Mouse (Mus musculus) thymus, postnatal 4 days (tissue): ENCODE measurements around the gene Mad1l1.

Experiments used
- DNase-seq: peaks from one replicate; pipeline ENCODE4 v3.0.0; 2021

The Mad1l1 gene

DNA sequence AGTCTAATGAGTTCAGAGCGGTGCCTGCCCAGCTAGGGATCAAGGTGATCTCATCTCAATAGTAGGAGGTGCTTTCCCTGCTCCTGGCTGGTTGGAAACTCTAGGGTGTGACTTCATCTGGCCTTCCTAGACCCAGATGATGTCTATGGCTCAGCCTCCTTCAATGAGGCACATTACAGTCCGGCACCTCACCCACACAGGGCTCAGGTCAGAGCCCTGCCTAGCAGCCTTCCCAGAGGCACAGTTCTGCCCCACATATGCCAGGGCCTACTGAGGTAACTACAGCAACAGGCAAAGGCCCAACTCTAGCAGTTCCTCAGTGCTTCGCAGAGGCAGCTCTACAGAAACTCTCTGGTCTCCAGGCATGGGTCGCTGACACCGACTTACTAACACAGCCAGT, 63.9 kb downstream of the Mad1l1 start:
- peak; percentile 50 for DNase-seq

DNA sequence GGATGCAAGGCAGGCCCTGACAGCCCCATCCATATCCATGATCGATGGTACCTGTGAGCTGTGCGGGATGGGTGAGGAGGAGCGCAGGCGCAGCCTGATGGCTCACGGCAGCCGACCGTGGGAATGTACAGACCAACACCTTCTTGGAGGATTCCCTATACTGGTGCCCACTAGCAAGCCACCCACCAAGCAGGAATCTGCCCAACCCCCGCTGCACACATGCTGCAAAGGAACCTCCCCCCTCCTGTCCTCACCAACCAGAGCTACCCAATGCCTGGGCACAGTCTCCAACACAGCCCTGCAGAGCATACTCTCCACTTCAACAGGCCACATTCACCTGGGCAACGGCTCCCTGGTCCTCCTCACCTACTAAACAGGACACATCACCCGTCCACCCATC, 64.7 kb downstream of the Mad1l1 start:
- DNase-seq: peak; percentile 73

GRCm38 (mm10) chr5:140255265-140255664, 66.1 kb downstream of the Mad1l1 start:
- DNase-seq: no peak

GRCm38 (mm10) chr5:140254656-140255055, 66.7 kb downstream of the Mad1l1 start:
- no peak for DNase-seq

GRCm38 (mm10) chr5:140251989-140252388, 69.4 kb downstream of the Mad1l1 start:
- DNase-seq: no peak

DNA sequence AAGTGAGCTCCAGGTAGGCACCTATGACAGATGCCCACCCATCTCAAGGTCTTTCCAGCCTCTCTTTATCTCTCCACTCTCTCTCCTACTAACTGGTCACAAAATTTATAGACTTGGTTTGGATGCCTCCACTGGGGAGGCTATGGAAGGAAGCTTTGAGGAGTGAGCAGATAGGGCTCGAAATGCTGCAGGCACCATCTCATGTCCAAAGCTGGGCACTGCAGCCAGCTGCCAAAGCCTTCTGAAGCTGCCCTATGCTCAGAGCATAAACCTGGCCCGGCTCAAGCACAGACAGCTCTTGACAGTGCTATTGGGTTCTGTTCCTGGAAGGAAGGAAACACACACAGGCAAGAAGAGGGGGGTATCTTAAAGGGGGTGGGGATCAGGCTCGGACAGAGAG, 71.0 kb downstream of the Mad1l1 start:
- DNase-seq: no peak

DNA sequence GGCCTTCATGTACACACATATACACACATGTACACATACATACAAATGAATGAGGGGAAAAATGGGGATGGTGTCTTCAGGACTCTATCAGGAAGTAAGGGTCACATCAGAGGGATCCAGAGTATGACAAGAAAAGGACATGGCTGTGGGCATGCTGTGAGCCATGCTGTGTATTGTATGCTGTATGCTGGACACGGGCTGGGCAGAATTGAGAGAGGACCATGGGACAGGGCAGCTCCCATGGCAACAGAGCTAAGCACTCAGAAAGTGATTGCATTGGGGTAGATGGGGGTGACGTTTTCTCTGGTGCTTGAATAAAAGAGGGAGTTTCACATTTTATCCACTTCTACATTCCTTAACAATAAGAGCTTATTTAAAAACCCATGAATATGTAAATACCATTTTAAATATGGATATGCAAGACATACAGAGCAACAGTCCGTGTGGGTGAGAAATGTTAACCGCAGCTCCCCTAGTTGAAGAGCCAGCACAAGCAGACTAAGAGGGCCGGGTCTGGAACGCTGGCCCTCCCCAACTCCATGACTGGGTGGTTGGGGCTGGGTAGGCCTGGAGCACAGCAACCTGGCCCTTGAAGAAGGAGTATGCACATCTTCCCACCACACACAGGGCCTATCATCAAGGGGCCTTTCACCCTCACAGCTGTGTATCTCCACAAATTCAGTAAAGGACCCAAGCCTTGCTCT, 71.8 kb downstream of the Mad1l1 start:
- no peak for DNase-seq

DNA sequence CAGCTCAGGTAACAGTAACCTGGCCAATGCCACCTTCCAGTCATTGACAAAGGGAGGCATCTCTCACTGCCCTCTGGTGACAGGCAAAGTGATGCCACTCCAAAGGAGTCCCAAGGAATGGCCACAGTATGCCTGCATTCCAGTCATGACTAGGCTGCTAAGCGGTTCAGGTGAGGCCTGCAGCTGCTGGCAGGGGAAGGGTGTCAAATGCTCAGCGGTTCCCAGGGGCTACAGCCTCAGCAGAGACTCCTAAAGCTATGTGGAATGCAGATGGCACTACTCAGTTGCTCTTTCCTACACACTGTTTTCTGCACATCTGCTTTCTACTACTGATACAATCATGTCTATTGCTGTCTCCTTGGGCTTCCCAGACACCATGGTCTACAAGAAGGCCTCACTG, 73.3 kb downstream of the Mad1l1 start:
- DNase-seq: peak; percentile 59

GRCm38 (mm10) chr5:140240235-140240634, 81.1 kb downstream of the Mad1l1 start:
- no peak for DNase-seq

DNA sequence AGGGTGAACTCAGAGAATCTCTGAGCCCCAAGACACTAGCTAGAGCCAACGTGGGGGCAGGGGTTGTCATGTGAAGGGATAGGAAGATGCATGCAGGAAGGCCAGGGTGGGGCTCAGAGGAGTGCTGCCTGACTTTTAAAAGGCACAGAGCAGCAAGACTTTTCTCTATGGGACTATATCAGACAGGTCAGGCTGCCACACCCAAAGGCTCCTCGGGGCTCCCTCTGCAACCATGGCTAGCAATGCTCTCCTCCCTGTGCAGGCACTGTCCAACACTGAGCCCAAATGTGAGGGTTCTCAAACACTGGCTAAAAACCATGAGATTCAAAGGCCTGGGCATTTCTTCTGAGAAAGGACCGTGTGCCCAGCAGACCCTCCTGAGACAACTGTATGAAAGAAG, 82.5 kb downstream of the Mad1l1 start:
- no peak for DNase-seq

DNA sequence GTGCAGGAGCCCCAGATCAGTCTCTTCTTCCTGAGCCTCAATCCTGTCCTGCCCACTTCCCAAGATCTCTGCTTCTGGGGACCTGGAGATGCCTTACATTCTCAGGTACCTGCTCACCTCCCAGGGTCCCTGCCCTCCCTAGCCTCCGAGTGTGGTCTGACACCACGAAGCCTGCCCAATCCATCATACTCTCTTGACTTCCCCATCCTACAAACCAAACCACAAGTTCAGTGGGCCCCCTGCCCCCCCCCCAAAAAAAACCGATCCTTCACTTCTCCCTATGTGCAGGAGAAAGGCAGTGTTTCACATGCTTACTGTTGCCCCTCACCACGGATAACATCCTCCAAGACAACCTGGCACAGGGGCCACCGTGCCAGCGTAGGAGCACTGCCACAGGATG, 90.5 kb downstream of the Mad1l1 start:
- no peak for DNase-seq

DNA sequence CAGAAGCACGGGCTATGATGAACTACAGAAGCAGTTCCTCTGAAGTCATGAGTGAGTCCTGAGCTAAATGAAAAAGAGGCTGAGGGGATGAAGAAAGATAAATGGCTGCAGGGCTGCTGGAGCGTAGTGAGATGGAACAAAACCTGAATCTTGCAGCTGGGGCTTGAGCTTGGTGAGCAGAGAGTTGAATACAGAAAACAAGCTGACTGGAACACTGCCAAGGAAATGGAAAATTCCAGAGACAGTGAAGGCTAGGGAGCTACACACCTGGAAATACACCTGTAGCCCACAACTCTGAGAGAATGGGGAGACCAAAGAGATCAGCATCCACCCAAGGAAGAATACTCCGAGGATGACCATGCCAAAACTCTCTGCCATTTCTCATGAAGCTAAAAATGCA, 93.0 kb downstream of the Mad1l1 start:
- DNase-seq: no peak

DNA sequence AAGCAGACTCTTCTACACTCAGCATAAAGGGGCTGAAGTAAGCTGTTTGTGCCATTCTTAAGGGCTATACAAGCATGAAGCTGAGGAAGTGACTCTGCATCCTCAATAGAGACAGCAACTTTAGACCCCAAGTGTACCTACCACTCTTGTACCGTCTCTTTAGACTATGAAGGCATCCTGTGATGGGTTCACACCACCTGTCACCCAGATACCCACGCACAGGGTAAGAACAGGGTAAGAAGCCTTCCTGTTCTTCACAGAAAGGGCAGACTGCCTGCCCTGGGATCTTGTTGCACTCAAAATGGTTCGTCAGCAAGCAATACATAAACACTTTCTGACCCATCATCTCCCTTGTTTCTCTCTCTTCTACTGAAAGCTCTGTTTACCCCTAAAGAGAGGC, 94.5 kb downstream of the Mad1l1 start:
- peak; percentile 48 for DNase-seq

GRCm38 (mm10) chr5:140225881-140226280, 95.5 kb downstream of the Mad1l1 start:
- DNase-seq: no peak

DNA sequence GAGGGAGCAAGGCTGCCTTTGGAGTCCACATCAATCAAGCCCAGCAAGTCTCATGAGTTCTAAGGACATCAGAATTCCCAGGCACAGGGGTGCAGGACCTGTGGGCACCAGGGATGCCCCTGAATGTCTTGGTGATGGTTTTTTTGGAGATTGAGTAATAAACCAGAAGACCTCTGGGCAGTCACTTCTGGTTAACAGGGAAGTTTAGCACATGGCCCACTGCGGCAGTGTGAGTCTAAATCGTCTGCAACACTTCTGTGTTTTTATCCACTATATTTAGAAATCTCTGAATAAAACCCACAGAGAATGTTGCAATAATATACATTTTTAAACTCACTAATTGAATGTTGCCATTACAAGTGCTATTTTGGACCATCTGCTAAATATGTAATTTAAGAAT, 96.2 kb downstream of the Mad1l1 start:
- DNase-seq: no peak

DNA sequence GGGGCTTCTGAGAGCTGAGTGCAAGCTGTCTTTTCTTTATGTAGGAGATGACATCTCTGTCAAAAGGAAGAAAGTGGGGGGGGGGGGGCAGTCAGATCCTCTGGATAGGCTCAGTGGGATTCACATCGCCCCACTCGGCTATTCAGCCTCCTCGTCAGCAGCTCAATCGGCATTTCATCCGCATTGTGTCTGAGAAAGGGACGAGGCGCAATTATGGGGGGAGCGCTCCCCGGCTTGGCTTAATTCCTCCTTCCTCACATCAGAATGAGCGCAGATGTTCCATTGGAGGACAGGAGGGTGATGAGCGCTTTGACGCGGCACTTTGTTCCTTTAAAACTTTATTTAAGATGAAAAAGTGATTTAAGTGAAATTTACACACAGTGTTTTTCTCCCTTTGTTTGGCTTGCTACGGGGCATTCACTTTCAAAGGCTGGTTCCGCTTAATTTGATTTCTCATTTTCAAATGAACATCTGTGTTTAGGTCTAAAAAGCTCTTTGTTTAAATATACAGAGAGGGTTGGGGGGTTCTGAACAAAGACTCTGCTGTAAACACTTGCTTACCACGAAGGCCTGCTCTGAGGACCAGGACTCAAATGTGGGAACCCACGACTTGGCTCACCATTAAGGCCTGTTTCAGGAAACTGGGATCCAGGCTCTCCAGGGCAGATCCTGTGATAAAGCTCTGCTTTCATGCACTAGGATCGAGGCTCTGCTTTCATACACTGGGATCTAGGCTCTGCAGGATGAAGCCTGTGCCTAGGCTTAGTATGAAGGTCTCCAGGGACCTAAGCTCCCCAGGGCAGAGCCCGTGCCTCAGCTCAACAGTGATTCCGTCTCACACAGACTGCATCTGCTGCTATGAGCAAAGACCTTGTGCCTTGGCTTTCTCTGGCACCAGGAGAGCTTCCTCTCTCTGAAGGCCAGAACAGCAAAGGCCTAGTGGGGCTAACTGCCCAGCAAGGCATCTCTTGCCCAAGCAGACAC, 98.0 kb downstream of the Mad1l1 start:
- no peak for DNase-seq

DNA sequence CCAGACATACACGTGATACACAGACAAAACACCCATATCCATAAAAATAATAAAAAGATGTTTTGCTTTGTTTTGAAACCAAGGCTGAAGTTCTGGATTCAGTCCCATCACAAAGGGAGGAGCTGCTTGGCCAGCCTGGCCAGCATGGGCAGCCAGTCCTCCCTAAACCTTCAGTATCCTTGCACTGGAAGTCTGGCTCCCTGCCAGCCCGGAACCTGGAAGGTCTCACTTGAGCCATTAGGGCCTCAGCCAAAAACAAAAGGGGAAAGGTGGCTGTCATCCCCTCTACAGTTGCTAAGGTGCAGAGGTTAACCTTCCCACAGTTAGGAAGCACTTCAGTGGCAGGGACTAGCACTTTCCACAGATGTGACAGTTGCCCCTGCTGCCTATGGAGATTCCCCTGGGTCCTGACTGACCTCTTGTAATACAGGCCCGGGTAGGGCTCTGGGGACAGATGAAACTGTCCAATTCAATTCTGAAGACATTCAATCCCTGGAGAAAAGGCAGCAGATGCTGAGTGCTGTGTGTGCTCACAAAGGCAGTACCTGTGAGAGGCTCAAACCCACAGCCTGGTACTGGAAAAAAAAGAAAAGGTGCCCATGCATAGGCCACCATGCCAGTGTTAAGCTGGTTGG, 100.2 kb downstream of the Mad1l1 start:
- DNase-seq: no peak

GRCm38 (mm10) chr5:140219252-140219651, 102.1 kb downstream of the Mad1l1 start:
- DNase-seq: peak; percentile 62

GRCm38 (mm10) chr5:140217900-140218299, 103.5 kb downstream of the Mad1l1 start:
- peak; percentile 66 for DNase-seq

- no peak for DNase-seq
These were observed 104.3 kb downstream of the Mad1l1 start for GRCm38 (mm10) chr5:140217083-140217482.

DNA sequence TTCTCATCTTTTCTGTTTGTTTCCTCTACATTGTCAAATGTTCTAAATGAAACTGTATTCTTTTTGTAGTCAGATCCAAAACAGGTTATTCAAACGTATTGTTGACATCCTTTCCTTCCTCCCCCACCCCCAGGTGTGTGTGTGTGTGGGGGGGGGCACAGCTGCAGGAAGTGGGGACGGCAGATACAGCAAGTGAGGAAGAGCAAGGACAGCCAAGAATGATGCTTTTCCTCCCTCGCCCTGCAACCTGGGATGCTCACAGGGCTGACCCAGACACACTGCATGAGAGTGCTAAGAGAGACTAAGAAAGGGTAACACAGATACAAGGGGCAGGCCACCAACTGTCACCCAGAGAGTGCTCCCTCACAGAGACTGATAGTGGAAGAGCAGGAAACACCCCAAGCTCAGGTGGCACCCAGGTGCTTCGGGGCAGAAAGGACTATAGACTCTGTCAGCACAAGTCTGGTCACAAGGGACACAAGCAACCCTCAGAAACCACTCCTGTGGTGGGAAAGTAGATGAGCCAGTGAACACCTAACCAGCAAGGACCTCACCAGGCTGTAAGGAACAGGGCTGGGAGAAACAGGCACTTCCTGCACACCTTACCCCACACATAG, 105.8 kb downstream of the Mad1l1 start:
- peak; percentile 82 for DNase-seq

DNA sequence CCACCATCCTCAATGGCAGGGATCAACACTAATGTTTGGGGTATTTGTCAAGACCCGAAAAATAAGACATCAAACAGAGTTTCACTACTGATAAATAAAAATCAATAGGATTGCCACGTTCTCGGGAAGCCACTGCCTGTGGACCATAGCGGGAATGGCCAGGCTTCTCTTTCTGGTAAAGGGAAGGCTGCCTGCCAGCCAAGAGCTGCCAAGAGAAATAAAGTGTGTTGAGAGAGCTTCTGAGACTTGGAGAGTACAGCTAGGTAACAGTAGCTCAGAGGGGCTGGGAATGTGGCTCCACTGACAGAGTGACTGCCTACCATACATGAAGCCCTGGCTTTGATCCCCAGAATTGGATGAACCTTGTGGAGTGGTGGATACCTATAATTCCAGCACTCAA, 108.4 kb downstream of the Mad1l1 start:
- no peak for DNase-seq
